Comparison of ENCODE assay signal across 23 mouse cellular contexts in the genomic region with DNA sequence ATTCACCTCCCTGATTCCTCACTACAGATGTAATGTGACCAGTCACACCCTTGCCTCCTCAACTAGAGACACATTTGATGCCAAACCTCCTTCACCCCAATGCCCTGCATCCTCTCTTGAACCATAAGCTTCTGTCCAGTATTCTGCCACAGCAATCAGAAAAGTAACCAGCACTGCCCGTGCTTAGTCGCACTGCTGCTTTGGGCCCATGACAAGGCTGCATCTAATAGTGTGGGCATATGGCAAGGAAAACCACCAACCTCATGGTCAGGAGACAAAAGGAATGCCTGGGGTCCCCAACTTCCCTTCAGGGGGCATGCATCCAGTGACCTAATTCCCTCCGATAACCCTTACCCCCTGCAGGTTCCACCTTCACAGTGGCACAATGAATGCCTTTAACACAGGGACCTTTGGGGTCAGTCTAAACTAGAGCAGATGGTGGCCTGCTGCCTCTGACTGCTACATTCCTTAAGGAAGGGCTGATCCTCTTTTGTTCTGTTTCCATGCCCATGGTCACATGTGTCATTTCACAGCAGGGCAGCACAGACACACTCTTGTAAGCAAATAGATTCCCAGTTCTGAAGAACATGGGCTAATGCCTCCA. TPM values are rescaled to one million over a fixed set of nuclear protein-coding genes. Genes with fewer than 3 reads are reported as not detected.
DNase-seq lines count a peak whose midpoint lies in the region; ATAC-seq lines count a peak whose summit lies in the region.
"Had no signal": no experiment of that assay in that cellular context is flagged by ENCODE, and none has a peak within 500 bp of the region (broad histone marks: within the 10 kb centered on the region; RNA-seq: fewer than 3 reads in every experiment).

No protein-coding gene starts in this region.

- no peak overlapping the region for H3K27ac ChIP-seq in hindbrain, embryonic 12.5 days
- no peak overlapping the region for H3K27ac ChIP-seq in hindbrain, embryonic 14.5 days
- H3K27ac ChIP-seq in embryonic facial prominence, embryonic 10.5 days (replicated peaks): peak overlapping the region; percentile 65
- no peak overlapping the region for H3K27ac ChIP-seq in neural tube, embryonic 11.5 days (ENCODE audit: low read depth, low read length)
- H3K27ac ChIP-seq in liver, embryonic 11.5 days (ENCODE audit: low read depth, low read length): no peak overlapping the region
- H3K27ac ChIP-seq: embryonic facial prominence, embryonic 12.5 days; kidney, postnatal 0 days; left cerebral cortex, adult 2 months; limb, embryonic 13.5 days; stomach, postnatal 0 days had no signal

- H3K36me3 ChIP-seq in hindbrain, embryonic 12.5 days: no peaks in the 10 kb centered on the region
- no peaks in the 10 kb centered on the region for H3K36me3 ChIP-seq in hindbrain, embryonic 14.5 days (replicated peaks; ENCODE audit: control insufficient read depth, insufficient read depth)
- H3K36me3 ChIP-seq in embryonic facial prominence, embryonic 10.5 days (replicated peaks): no peaks in the 10 kb centered on the region
- no peaks in the 10 kb centered on the region for H3K36me3 ChIP-seq in neural tube, embryonic 11.5 days (ENCODE audit: control insufficient read depth, insufficient read depth, low read length)
- H3K36me3 ChIP-seq in liver, embryonic 11.5 days (ENCODE audit: control insufficient read depth, insufficient read depth, low read length): no peaks in the 10 kb centered on the region
- H3K36me3 ChIP-seq: embryonic facial prominence, embryonic 12.5 days; heart, embryonic 12.5 days; limb, embryonic 13.5 days had no signal

- 0 out of 2 replicates have a peak, but pooled peaks cover 6% of the 10 kb centered on the region for H3K4me1 ChIP-seq in hindbrain, embryonic 12.5 days
- no peaks in the 10 kb centered on the region for H3K4me1 ChIP-seq in hindbrain, embryonic 14.5 days (replicated peaks; ENCODE audit: control insufficient read depth, insufficient read depth, low read length)
- peaks cover 24% of the 10 kb centered on the region for H3K4me1 ChIP-seq in embryonic facial prominence, embryonic 10.5 days
- 0 out of 2 replicates have a peak, but pooled peaks cover 2% of the 10 kb centered on the region for H3K4me1 ChIP-seq in neural tube, embryonic 11.5 days (ENCODE audit: control insufficient read depth, insufficient read depth, low read length)
- H3K4me1 ChIP-seq in liver, embryonic 11.5 days (replicated peaks; ENCODE audit: control insufficient read depth, insufficient read depth, low read length): peaks cover 4% of the 10 kb centered on the region; the same call in 1 of the 2 replicates

- whole genome bisulfite sequencing in hindbrain, embryonic 12.5 days: 20% methylated on average over 3 of the region's 3 CpGs
- 18% methylated on average over 3 of the region's 3 CpGs for WGBS in hindbrain, embryonic 14.5 days
- WGBS in embryonic facial prominence, embryonic 10.5 days: 25% methylated on average over 3 of the region's 3 CpGs
- 27% methylated on average over 3 of the region's 3 CpGs for WGBS in neural tube, embryonic 11.5 days
- WGBS in liver, embryonic 11.5 days: 76% methylated on average over 3 of the region's 3 CpGs

- 0 out of 2 replicates have a peak, but pooled peaks have one; percentile 43 for ATAC-seq in hindbrain, embryonic 12.5 days (ENCODE audit: low FRiP score)
- ATAC-seq in hindbrain, embryonic 14.5 days (ENCODE audit: low FRiP score): no peak
- peak; percentile 73; the same call in 1 of the 2 replicates for ATAC-seq in neural tube, embryonic 11.5 days (ENCODE audit: insufficient read depth, low FRiP score, low TSS enrichment)
- no peak for ATAC-seq in liver, embryonic 11.5 days (replicated peaks; ENCODE audit: low FRiP score)
- no peak for ATAC-seq in granulocyte monocyte progenitor cell, adult 5-6 weeks (replicated peaks; ENCODE audit: poor library complexity, severe bottlenecking)
- ATAC-seq: activated CD4-positive, CD25-positive, alpha-beta regulatory T cell, adult 4 months; forebrain, embryonic 14.5 days; intestine, embryonic 16.5 days; liver, postnatal 0 days had no signal

- DNase-seq in cerebellum, postnatal 10 days: peak; percentile 16 to 19
- no peak for DNase-seq in cerebellum, postnatal 4 days (ENCODE audit: low spot score in 2 of 2)
- no peak for DNase-seq in hindbrain, embryonic 14.5 days (ENCODE audit: low spot score)
- peak; percentile 38 for DNase-seq in embryonic facial prominence, embryonic 10.5 days (ENCODE audit: low spot score)
- peak; percentile 50 for DNase-seq in neural tube, embryonic 11.5 days (ENCODE audit: low spot score)
- DNase-seq in liver, embryonic 11.5 days (ENCODE audit: low spot score): no peak
- DNase-seq: cerebellum, adult 18-20 months; gastrocnemius, postnatal 10 days; heart, postnatal 36 days; liver, postnatal 0 days; right cerebral cortex, postnatal 14 days; thymus, postnatal 36 days had no signal

- H3K4me2 ChIP-seq in hindbrain, embryonic 12.5 days (replicated peaks): no peak overlapping the region
- no peak overlapping the region for H3K4me2 ChIP-seq in hindbrain, embryonic 14.5 days (replicated peaks)
- H3K4me2 ChIP-seq in neural tube, embryonic 11.5 days (ENCODE audit: low read depth): no peak overlapping the region
- H3K4me2 ChIP-seq in liver, embryonic 11.5 days: no peak overlapping the region
- H3K4me2 ChIP-seq: embryonic facial prominence, embryonic 12.5 days; heart, embryonic 12.5 days; limb, embryonic 13.5 days had no signal

- no peaks in the 10 kb centered on the region for H3K9me3 ChIP-seq in hindbrain, embryonic 12.5 days (replicated peaks)
- no peaks in the 10 kb centered on the region for H3K9me3 ChIP-seq in hindbrain, embryonic 14.5 days (ENCODE audit: control insufficient read depth, low read length)
- no peaks in the 10 kb centered on the region for H3K9me3 ChIP-seq in embryonic facial prominence, embryonic 10.5 days
- H3K9me3 ChIP-seq in neural tube, embryonic 11.5 days (ENCODE audit: control insufficient read depth, low read length): no peaks in the 10 kb centered on the region
- H3K9me3 ChIP-seq in liver, embryonic 11.5 days (ENCODE audit: control insufficient read depth, low read length): no peaks in the 10 kb centered on the region
- H3K9me3 ChIP-seq: embryonic facial prominence, embryonic 12.5 days; heart, embryonic 12.5 days; limb, embryonic 13.5 days had no signal

- peaks cover 7% of the 10 kb centered on the region; the same call in 1 of the 2 replicates for H3K27me3 ChIP-seq in hindbrain, embryonic 12.5 days
- no peaks in the 10 kb centered on the region for H3K27me3 ChIP-seq in hindbrain, embryonic 14.5 days (ENCODE audit: control insufficient read depth, insufficient read depth, low read length)
- no peaks in the 10 kb centered on the region; the same call in 1 of the 2 replicates for H3K27me3 ChIP-seq in embryonic facial prominence, embryonic 10.5 days (replicated peaks; ENCODE audit: low read depth, poor library complexity, severe bottlenecking)
- H3K27me3 ChIP-seq in neural tube, embryonic 11.5 days (ENCODE audit: control insufficient read depth, insufficient read depth, low read length): no peaks in the 10 kb centered on the region
- H3K27me3 ChIP-seq in liver, embryonic 11.5 days (replicated peaks; ENCODE audit: control insufficient read depth, insufficient read depth, low read length): no peaks in the 10 kb centered on the region
- H3K27me3 ChIP-seq: embryonic facial prominence, embryonic 12.5 days; limb, embryonic 13.5 days had no signal

- H3K9ac ChIP-seq in hindbrain, embryonic 12.5 days: no peak overlapping the region
- no peak overlapping the region for H3K9ac ChIP-seq in hindbrain, embryonic 14.5 days
- no peak overlapping the region for H3K9ac ChIP-seq in neural tube, embryonic 11.5 days (ENCODE audit: low read length)
- H3K9ac ChIP-seq in liver, embryonic 11.5 days (ENCODE audit: low read depth, low read length): no peak overlapping the region
- H3K9ac ChIP-seq: embryonic facial prominence, embryonic 12.5 days; heart, embryonic 12.5 days; limb, embryonic 13.5 days; liver, postnatal 0 days had no signal

- H3K4me3 ChIP-seq in hindbrain, embryonic 12.5 days: no peak overlapping the region
- H3K4me3 ChIP-seq in hindbrain, embryonic 14.5 days (replicated peaks; ENCODE audit: low read length): no peak overlapping the region
- H3K4me3 ChIP-seq in embryonic facial prominence, embryonic 10.5 days: no peak overlapping the region
- no peak overlapping the region for H3K4me3 ChIP-seq in neural tube, embryonic 11.5 days (ENCODE audit: low read depth, low read length)
- no peak overlapping the region for H3K4me3 ChIP-seq in liver, embryonic 11.5 days (ENCODE audit: low read depth, low read length)
- H3K4me3 ChIP-seq: embryonic facial prominence, embryonic 12.5 days; heart, embryonic 12.5 days; left cerebral cortex, adult 2 months; limb, embryonic 13.5 days had no signal

RNA-seq across cellular contexts. Expression of a gene that starts 4.7 kb away (rescaled TPM):
- 17.1 and 17.9 TPM in 2 replicates for polyA plus RNA-seq in hindbrain, embryonic 12.5 days (2016; fragmentation: Nextera tagmentation; extraction: Ambion mirVana)
- polyA plus RNA-seq in hindbrain, embryonic 14.5 days (2014; fragmentation: Nextera tagmentation; extraction: Ambion mirVana): 15.2 and 16.0 TPM in 2 replicates
- 17.4 and 19.1 TPM in 2 replicates for polyA plus RNA-seq in embryonic facial prominence, embryonic 10.5 days (2016; fragmentation: Nextera tagmentation; extraction: Ambion mirVana)
- polyA plus RNA-seq in neural tube, embryonic 11.5 days (2014; fragmentation: Nextera tagmentation; extraction: Ambion mirVana): 56.4 and 65.3 TPM in 2 replicates
- 6.1 TPM in 2 replicates for polyA plus RNA-seq in liver, embryonic 11.5 days (2014; fragmentation: Nextera tagmentation; extraction: Ambion mirVana)
- 15.1 and 22.2 TPM in 2 replicates for total RNA-seq in granulocyte monocyte progenitor cell, adult 5-6 weeks (2014; fragmentation: Nextera tagmentation)
- 23.4 and 37.8 TPM in 2 replicates for total RNA-seq in granulocyte monocyte progenitor cell, adult 5-6 weeks (2017)

Comparison
In these comparisons a context has a peak if more than half of its experiments do, and no peak if none do; other contexts are left out.
1. DNase-seq: peak in cerebellum, postnatal 10 days (2 of 2), embryonic facial prominence, embryonic 10.5 days (single experiment) and neural tube, embryonic 11.5 days (single experiment); none in cerebellum, postnatal 4 days (0 of 2), hindbrain, embryonic 14.5 days (single experiment) and liver, embryonic 11.5 days (single experiment).
2. ATAC-seq: peak in hindbrain, embryonic 12.5 days (single experiment) and neural tube, embryonic 11.5 days (single experiment); none in hindbrain, embryonic 14.5 days (single experiment), liver, embryonic 11.5 days (single experiment) and granulocyte monocyte progenitor cell, adult 5-6 weeks (single experiment).